Mouse (Mus musculus): Measurements from ENCODE around the gene Mycbpap. TPM values are rescaled to one million over a fixed set of nuclear protein-coding genes. Genes with fewer than 3 reads are reported as not detected.

Mycbpap gene
- 1.9 and 4.8 TPM in 2 replicates for polyA plus RNA-seq (2014; fragmentation: Nextera tagmentation; extraction: Ambion mirVana)

DNA sequence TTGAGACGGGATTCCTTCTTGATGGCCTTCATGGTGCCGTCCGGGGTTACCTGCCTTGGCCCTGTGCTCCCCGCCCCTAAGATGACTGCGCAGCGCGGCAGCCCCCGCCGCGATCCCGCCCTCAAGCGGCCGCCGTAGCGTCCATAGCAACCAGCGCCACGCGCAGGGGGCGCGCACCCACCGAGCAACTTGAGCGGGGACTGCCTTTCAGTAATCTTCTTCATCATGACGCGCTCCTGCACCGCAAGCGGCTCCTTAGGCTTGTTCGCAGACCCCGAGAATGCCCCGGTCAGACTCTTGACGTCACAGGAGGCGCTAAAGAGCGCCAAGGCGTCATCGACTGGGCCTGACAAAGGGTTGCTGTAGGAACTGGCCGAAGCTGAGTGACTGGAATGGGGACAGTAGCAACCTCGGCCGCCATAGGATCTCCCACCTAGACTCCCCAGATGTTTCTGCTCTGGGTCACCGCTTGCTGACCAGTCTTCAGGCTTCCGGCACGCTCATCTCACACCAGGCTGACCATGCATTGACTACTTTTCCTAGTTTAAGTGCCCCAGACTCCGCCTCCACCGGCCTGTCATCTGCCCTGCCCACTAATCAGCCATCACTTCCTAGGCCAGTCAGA lies at the start of gene Mycbpap:
Mycbpap (minus strand) TSS at position 524 of the 625 bp plus-strand sequence.
- Histone ChIP-seq H3K9ac (ENCODE audit: low read length) (peak within 1 kb of the TSS; percentile 63), H3K4me3 (ENCODE audit: low read depth, low read length) (peak within 1 kb of the TSS; percentile 41), H3K36me3 (ENCODE audit: control insufficient read depth, insufficient read depth, low read length) (no peaks in the 10 kb centered on the region), H3K27ac (ENCODE audit: low read depth, low read length) (no peak within 1 kb of the TSS), H3K27me3 (ENCODE audit: control insufficient read depth, insufficient read depth, low read length) (no peaks in the 10 kb centered on the region), H3K4me2 (ENCODE audit: low read depth, low read length, severe bottlenecking) (peak within 1 kb of the TSS; percentile 84), H3K4me1 (replicated peaks; ENCODE audit: control insufficient read depth, insufficient read depth, low read length) (0 out of 2 replicates have a peak, but pooled peaks cover 2% of the 10 kb centered on the region), H3K9me3 (ENCODE audit: control insufficient read depth, low read length) (no peaks in the 10 kb centered on the region)
- WGBS = 1% methylated on average over 42 of the region's 42 CpGs
- peak; percentile 78 for ATAC-seq (replicated peaks; ENCODE audit: low FRiP score)
- peak; percentile 80 for DNase-seq (ENCODE audit: low spot score)

DNA sequence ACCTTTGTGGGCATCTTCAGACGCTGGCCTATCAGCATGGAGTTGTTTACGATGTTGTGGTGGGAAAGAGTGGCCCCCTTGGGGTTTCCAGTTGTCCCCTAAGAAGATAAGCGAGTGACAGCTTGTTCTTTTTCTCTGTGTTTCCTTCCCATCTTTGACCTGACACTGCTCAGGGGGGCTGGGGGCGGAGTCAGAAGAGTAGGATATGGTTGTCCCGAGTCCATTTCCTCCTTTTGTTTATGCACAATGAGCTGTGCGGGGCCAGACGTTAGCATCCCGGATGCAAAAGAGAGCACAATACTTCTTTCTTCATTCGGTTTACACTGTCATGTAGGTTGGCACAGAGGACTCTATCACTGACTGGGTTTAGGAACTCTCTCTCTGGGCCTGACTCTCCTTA lies 49.1 kb upstream of the Mycbpap start:
- H3K4me3 ChIP-seq (ENCODE audit: low read depth, low read length) = no peak overlapping the region
- no peak overlapping the region for H3K4me2 ChIP-seq (ENCODE audit: low read depth, low read length, severe bottlenecking)
- H3K36me3 ChIP-seq (ENCODE audit: control insufficient read depth, insufficient read depth, low read length) = no peaks in the 10 kb centered on the region
- H3K9ac ChIP-seq (ENCODE audit: low read length) = no peak overlapping the region
- H3K9me3 ChIP-seq (ENCODE audit: control insufficient read depth, low read length) = no peaks in the 10 kb centered on the region
- peaks cover 5% of the 10 kb centered on the region for H3K27me3 ChIP-seq (ENCODE audit: control insufficient read depth, insufficient read depth, low read length)
- DNase-seq (ENCODE audit: low spot score) = no peak
- H3K4me1 ChIP-seq (replicated peaks; ENCODE audit: control insufficient read depth, insufficient read depth, low read length) = no peaks in the 10 kb centered on the region
- WGBS = 57% methylated on average over 9 of the region's 9 CpGs
- H3K27ac ChIP-seq (ENCODE audit: low read depth, low read length) = no peak overlapping the region
- no peak for ATAC-seq (replicated peaks; ENCODE audit: low FRiP score)

DNA sequence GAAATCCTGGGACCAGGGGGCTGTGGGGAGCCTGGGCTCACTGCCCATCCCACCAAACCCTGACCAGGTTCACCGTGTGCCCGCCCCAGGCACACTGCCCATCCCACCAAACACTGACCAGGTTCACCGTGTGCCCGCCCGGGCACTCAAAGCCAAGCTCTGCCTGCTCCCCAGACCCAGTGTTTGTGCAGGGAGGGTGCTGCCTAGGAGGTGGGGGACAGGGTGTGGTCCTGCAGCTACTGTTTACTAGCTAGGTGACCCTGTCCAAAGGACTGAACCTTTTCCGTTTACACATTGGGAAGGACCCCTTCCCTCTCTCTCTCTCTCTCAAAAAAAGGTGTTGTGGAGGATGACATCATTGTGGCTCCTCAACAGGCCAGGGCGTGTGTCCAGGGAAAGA lies 45.8 kb upstream of the Mycbpap start:
- no peak overlapping the region for H3K4me3 ChIP-seq (ENCODE audit: low read depth, low read length)
- ATAC-seq (replicated peaks; ENCODE audit: low FRiP score) = no peak
- H3K27ac ChIP-seq (ENCODE audit: low read depth, low read length) = no peak overlapping the region
- no peaks in the 10 kb centered on the region for H3K36me3 ChIP-seq (ENCODE audit: control insufficient read depth, insufficient read depth, low read length)
- no peaks in the 10 kb centered on the region for H3K9me3 ChIP-seq (ENCODE audit: control insufficient read depth, low read length)
- WGBS = 88% methylated on average over 7 of the region's 7 CpGs
- DNase-seq (ENCODE audit: low spot score) = no peak
- no peak overlapping the region for H3K4me2 ChIP-seq (ENCODE audit: low read depth, low read length, severe bottlenecking)
- no peak overlapping the region for H3K9ac ChIP-seq (ENCODE audit: low read length)
- 0 out of 2 replicates have a peak, but pooled peaks cover 1% of the 10 kb centered on the region for H3K4me1 ChIP-seq (replicated peaks; ENCODE audit: control insufficient read depth, insufficient read depth, low read length)
- peaks cover 13% of the 10 kb centered on the region for H3K27me3 ChIP-seq (ENCODE audit: control insufficient read depth, insufficient read depth, low read length)

DNA sequence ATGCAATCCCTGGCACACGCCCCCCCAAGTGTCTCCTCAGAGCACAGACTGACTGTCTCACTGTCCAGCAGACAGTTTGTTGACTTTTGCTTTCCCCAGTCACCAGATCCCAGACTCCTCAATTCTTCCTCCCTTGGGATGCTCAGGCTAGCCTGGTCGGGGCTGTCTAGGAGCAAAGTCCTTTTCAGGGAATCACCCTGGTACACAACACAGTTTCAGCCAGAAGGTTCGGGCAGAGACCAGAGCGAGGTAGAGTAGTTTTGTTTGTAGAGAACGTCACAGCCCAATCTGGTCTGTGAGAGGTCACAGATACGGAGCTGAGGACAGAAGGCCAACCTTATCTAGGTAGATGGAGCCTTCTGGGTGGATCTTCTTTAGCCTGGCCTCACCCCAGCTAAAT lies 45.0 kb upstream of the Mycbpap start:
- Histone ChIP-seq H3K27ac (ENCODE audit: low read depth, low read length) (no peak overlapping the region), H3K27me3 (ENCODE audit: control insufficient read depth, insufficient read depth, low read length) (peaks cover 13% of the 10 kb centered on the region), H3K36me3 (ENCODE audit: control insufficient read depth, insufficient read depth, low read length) (no peaks in the 10 kb centered on the region), H3K9ac (ENCODE audit: low read length) (no peak overlapping the region), H3K9me3 (ENCODE audit: control insufficient read depth, low read length) (no peaks in the 10 kb centered on the region), H3K4me3 (ENCODE audit: low read depth, low read length) (no peak overlapping the region), H3K4me1 (replicated peaks; ENCODE audit: control insufficient read depth, insufficient read depth, low read length) (0 out of 2 replicates have a peak, but pooled peaks cover 1% of the 10 kb centered on the region), H3K4me2 (ENCODE audit: low read depth, low read length, severe bottlenecking) (no peak overlapping the region)
- WGBS = 84% methylated on average over 6 of the region's 6 CpGs
- ATAC-seq (replicated peaks; ENCODE audit: low FRiP score) = no peak
- no peak for DNase-seq (ENCODE audit: low spot score)

DNA sequence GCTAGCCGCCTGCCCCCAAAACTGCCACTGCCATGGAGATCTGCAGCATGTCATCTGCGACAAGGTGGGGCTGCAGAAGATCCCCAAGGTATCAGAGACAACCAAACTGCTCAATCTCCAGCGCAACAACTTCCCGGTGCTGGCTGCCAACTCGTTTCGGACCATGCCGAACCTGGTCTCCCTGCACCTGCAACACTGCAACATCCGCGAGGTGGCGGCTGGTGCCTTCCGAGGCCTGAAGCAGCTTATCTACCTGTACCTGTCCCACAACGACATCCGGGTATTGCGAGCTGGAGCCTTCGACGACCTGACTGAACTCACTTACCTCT lies 43.6 kb upstream of the Mycbpap start:
- DNase-seq (ENCODE audit: low spot score) (no peak), ATAC-seq (replicated peaks; ENCODE audit: low FRiP score) (no peak)
- H3K4me3 ChIP-seq (ENCODE audit: low read depth, low read length) = no peak overlapping the region; the same call in 1 of the 2 replicates
- 4% methylated on average over 16 of the region's 16 CpGs for WGBS
- H3K9me3 ChIP-seq (ENCODE audit: control insufficient read depth, low read length) = no peaks in the 10 kb centered on the region
- H3K4me2 ChIP-seq (ENCODE audit: low read depth, low read length, severe bottlenecking) = peak overlapping the region; percentile 32
- H3K27me3 ChIP-seq (ENCODE audit: control insufficient read depth, insufficient read depth, low read length) = peaks cover 13% of the 10 kb centered on the region
- H3K4me1 ChIP-seq (replicated peaks; ENCODE audit: control insufficient read depth, insufficient read depth, low read length) = 0 out of 2 replicates have a peak, but pooled peaks cover 1% of the 10 kb centered on the region
- H3K36me3 ChIP-seq (ENCODE audit: control insufficient read depth, insufficient read depth, low read length) = no peaks in the 10 kb centered on the region
- H3K9ac ChIP-seq (ENCODE audit: low read length) = no peak overlapping the region
- no peak overlapping the region for H3K27ac ChIP-seq (ENCODE audit: low read depth, low read length)

DNA sequence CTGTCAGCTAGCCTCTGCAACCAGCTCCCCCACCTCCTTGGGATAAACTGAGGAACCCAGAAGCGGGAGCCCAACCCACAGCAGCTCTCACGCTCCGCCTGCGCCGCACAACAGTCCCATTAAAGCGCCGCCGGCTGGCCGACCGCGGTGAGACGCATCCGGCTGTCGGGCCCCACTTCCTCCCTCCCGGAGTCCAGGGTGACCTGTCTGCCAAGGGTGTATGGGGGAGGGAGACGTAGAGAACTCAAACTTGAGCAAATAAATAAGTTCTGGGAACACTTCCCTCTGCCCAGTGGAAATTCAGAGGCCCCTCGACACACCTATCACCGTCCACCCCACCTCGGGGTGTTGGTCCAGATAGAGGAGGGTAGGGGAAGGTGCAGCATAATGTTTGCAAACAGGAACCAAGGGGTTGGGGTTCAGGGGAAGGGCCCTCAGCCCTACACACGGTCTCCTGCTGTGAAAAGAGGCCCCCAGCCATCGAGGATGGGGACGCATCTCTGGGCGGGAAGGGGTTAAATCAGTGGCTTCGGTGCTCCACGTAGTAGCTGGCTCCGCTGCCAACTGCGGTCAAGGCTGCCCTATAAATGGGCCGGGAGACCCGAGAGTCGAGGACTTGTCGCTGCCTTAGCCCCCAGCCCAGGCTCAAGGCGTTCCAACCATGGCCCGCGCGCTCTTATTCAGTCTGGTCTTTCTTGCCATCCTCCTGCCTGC lies 43.1 kb upstream of the Mycbpap start, which contains the start of gene Chad:
Chad (plus strand) TSS at position 611 of the 714 bp plus-strand sequence.
- no peak within 1 kb of the TSS for H3K27ac ChIP-seq (ENCODE audit: low read depth, low read length)
- 2% methylated on average over 35 of the region's 35 CpGs for WGBS

DNA sequence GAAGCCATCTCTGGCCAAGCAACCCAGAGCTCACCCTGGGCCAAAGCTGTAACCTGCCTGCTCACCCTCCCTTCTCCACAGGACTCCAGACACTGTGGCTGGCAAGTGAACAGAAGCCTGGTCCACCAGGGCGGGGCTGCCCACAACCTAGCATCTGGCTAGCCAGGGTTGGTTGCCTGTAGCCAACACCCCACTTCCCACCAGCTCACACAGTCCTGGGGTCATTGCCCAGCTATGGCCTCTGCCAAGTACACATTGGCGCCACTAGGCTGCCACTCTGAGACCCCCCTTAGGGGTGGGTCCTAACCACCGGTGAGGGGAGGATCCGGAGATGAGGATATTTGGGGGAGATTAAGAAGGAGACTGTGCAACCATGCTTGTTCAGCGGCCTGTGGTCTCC lies 42.3 kb upstream of the Mycbpap start:
- 55% methylated on average over 5 of the region's 5 CpGs for WGBS
- H3K4me2 ChIP-seq (ENCODE audit: low read depth, low read length, severe bottlenecking) = no peak overlapping the region
- H3K27ac ChIP-seq (ENCODE audit: low read depth, low read length) = no peak overlapping the region
- H3K4me3 ChIP-seq (ENCODE audit: low read depth, low read length) = no peak overlapping the region
- ATAC-seq (replicated peaks; ENCODE audit: low FRiP score) (peak; percentile 39; the same call in 1 of the 2 replicates), DNase-seq (ENCODE audit: low spot score) (no peak)
- no peaks in the 10 kb centered on the region for H3K9me3 ChIP-seq (ENCODE audit: control insufficient read depth, low read length)
- peak overlapping the region; percentile 47 for H3K9ac ChIP-seq (ENCODE audit: low read length)
- 0 out of 2 replicates have a peak, but pooled peaks cover 1% of the 10 kb centered on the region for H3K4me1 ChIP-seq (replicated peaks; ENCODE audit: control insufficient read depth, insufficient read depth, low read length)
- H3K36me3 ChIP-seq (ENCODE audit: control insufficient read depth, insufficient read depth, low read length) = no peaks in the 10 kb centered on the region
- peaks cover 13% of the 10 kb centered on the region for H3K27me3 ChIP-seq (ENCODE audit: control insufficient read depth, insufficient read depth, low read length)

More for the DNA sequence above, 43.1 kb upstream of the Mycbpap start, which contains the start of gene Chad:
- Histone ChIP-seq H3K4me3 (ENCODE audit: low read depth, low read length) (peak within 1 kb of the TSS; percentile 1; the same call in 1 of the 2 replicates), H3K9ac (ENCODE audit: low read length) (peak within 1 kb of the TSS; percentile 47), H3K4me1 (replicated peaks; ENCODE audit: control insufficient read depth, insufficient read depth, low read length) (0 out of 2 replicates have a peak, but pooled peaks cover 1% of the 10 kb centered on the region), H3K9me3 (ENCODE audit: control insufficient read depth, low read length) (no peaks in the 10 kb centered on the region), H3K36me3 (ENCODE audit: control insufficient read depth, insufficient read depth, low read length) (no peaks in the 10 kb centered on the region), H3K27me3 (ENCODE audit: control insufficient read depth, insufficient read depth, low read length) (peaks cover 13% of the 10 kb centered on the region), H3K4me2 (ENCODE audit: low read depth, low read length, severe bottlenecking) (peak within 1 kb of the TSS; percentile 32)
- DNase-seq (ENCODE audit: low spot score) (peak; percentile 76), ATAC-seq (replicated peaks; ENCODE audit: low FRiP score) (no peak)

DNA sequence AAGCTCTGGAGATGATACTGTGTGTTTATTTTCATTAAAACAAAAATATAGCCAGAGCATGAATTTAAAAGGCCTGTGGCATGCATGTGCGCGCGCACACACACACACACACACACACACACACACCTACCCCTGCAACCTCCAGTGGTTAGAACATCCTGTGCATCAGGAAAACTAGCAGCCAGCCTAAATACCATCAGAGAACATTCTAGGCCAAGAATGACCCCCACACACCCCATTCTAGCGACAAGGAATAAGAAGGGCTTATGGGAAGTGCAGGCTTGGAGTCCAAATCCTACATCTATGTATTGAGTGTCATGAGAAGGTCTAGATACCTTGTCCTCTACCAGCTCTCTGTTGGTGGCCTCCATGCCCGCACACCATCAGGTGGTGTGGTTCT lies 41.8 kb upstream of the Mycbpap start:
- H3K4me3 ChIP-seq (ENCODE audit: low read depth, low read length) = no peak overlapping the region
- H3K9ac ChIP-seq (ENCODE audit: low read length) = no peak overlapping the region
- no peak overlapping the region for H3K4me2 ChIP-seq (ENCODE audit: low read depth, low read length, severe bottlenecking)
- no peak overlapping the region for H3K27ac ChIP-seq (ENCODE audit: low read depth, low read length)
- H3K27me3 ChIP-seq (ENCODE audit: control insufficient read depth, insufficient read depth, low read length) = peaks cover 13% of the 10 kb centered on the region
- H3K9me3 ChIP-seq (ENCODE audit: control insufficient read depth, low read length) = no peaks in the 10 kb centered on the region
- ATAC-seq (replicated peaks; ENCODE audit: low FRiP score) (no peak), DNase-seq (ENCODE audit: low spot score) (no peak)
- H3K36me3 ChIP-seq (ENCODE audit: control insufficient read depth, insufficient read depth, low read length) = no peaks in the 10 kb centered on the region
- 90% methylated on average over 5 of the region's 5 CpGs for WGBS
- H3K4me1 ChIP-seq (replicated peaks; ENCODE audit: control insufficient read depth, insufficient read depth, low read length) = 0 out of 2 replicates have a peak, but pooled peaks cover 1% of the 10 kb centered on the region

All from forebrain, embryonic 11.5 days (tissue).